Mouse (Mus musculus) E14TG2a.4 (cell line): ENCODE results near the gene Chrna1.

Experiments used
- CTCF ChIP-seq: conservative IDR thresholded peaks from 2 replicates; pipeline ENCODE4 v1.5.1; 2014; ENCODE audit warnings: low read length
- NANOG ChIP-seq: IDR thresholded peaks from 2 replicates; pipeline ENCODE4 v1.6.1; 2014; ENCODE audit warnings: borderline replicate concordance, low read length, mixed read lengths
- POU5F1 ChIP-seq: IDR thresholded peaks from 2 replicates; pipeline ENCODE4 v1.6.1; 2014; ENCODE audit warnings: low read length, borderline replicate concordance

DNA sequence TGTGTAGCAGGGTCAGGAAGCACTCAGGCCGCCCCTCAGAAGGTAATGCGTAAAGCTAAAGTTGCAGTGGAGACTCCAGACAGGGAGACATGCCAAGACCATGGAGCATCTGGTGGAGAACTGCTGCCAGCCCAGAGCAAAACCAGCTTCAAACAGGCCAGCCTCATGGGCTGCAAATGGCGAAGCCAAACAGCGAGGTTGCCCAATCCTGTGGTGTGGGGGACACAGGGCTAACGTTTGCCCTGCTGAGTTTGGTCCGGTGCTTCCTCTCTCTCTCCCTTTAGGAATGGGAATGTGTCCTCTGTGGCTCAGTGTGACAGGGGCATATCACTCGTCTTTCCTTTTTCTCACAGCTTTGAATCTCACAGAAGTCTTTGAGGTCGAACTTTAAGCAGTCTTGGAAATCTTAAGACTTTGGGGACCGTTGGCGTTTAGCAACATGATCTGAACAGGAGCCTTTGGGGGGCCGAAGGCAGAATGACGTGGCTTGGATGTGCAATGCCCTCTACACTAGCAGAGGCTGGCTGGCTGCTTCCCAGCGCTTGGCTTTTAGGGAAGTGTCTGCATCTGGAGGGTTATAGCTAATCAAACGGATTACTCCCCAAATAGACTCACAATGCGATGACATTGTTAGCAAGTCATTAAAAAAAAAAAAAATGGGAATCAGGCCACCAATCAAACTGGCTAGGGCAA, 43.9 kb downstream of the Chrna1 start:
- TF ChIP-seq CTCF (no peak), NANOG (no peak), POU5F1 (no peak)
